Mouse (Mus musculus) kidney, adult 2 months (tissue): ENCODE data around the gene Plcg1. TPM values are rescaled to one million over a fixed set of nuclear protein-coding genes. Genes with fewer than 3 reads are reported as not detected.

Experiments used
- DNase-seq: peaks from one replicate; pipeline ENCODE4 v3.0.0; 2021
- H3K27ac ChIP-seq: fragments of 200-500 bp; 2 replicates; pipeline ENCODE4 v1.5.1; 2012; ENCODE audit warnings: low read depth, low read length, control low read depth, inconsistent platforms; ENCODE audit not compliant: insufficient read depth
- H3K27me3 ChIP-seq: fragments of 200-500 bp; replicated peaks from 2 replicates; pipeline ENCODE4 v1.6.1; 2012; ENCODE audit warnings: mild to moderate bottlenecking, moderate library complexity, low read length, inconsistent platforms; ENCODE audit not compliant: control insufficient read depth, insufficient read depth
- H3K36me3 ChIP-seq: fragments of 200-500 bp; 2 replicates; pipeline ENCODE4 v1.6.1; 2012; ENCODE audit warnings: mild to moderate bottlenecking, moderate library complexity, low read length, inconsistent platforms; ENCODE audit not compliant: control insufficient read depth, insufficient read depth
- H3K4me1 ChIP-seq: fragments of 200-500 bp; 2 replicates; pipeline ENCODE4 v1.6.1; 2011; ENCODE audit warnings: low read length; ENCODE audit not compliant: control insufficient read depth, insufficient read depth
- H3K4me3 ChIP-seq: fragments of 200-500 bp; 2 replicates; pipeline ENCODE4 v1.5.1; 2011; ENCODE audit warnings: mild to moderate bottlenecking, low read depth, low read length, control low read depth; ENCODE audit not compliant: insufficient read depth
- CTCF ChIP-seq: fragments of 200-500 bp; conservative IDR thresholded peaks from 2 replicates; pipeline ENCODE4 v1.5.1; 2011; ENCODE audit warnings: low read depth, mild to moderate bottlenecking, control low read depth, low read length, moderate library complexity, mixed read lengths; ENCODE audit not compliant: insufficient read depth, insufficient read length
- POLR2A ChIP-seq: fragments of 200-500 bp; IDR thresholded peaks from one replicate; pipeline ENCODE4 v1.6.1; 2011; ENCODE audit warnings: low read depth, low read length, control low read depth
- WGBS: fragments of 180-500 bp; shearing (Covaris S2); methylation state at CpG from one replicate; pipeline ENCODE4 v1.1.7; 2018; 5-methylcytosine and 5-hydroxymethylcytosine counted together
- polyA plus RNA-seq: library from polyadenylated mRNA; depleted of rRNA; stranded (reverse); fragments of >200 nt; gene quantifications from 2 replicates; pipeline ENCODE4 v1.2.3, GENCODE M21; 2012

Plcg1 gene
- polyA plus RNA-seq, 1 experiment = 33.1 TPM

DNA sequence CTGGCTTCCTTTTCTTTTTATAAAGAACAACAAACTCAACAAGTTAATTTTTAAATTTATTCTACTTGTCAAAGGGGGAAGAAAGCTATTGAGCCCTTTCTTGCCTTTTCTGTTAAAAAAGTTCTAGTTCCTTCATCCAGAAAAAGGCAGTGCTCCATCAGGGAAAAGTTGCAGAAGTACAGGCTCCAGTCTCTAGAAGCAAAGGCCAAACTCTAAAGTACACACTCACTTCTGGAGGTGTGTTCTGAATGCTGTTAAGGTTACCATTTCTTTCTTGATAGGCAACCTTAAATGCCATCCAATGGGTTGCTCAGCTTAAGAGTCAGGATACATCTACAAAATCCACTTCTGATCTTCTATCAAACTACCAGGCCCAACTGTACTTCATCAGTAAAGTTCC is 58.6 kb downstream of the Plcg1 start:
- TF ChIP-seq CTCF (no peak), POLR2A (no peak)
- H3K4me1 ChIP-seq = peaks cover 27% of the 10 kb centered on the region
- H3K27me3 ChIP-seq = no peaks in the 10 kb centered on the region
- H3K27ac ChIP-seq = peak overlapping the region; percentile 65
- H3K4me3 ChIP-seq = no peak overlapping the region
- no peaks in the 10 kb centered on the region for H3K36me3 ChIP-seq
- peak; percentile 78 for DNase-seq

DNA sequence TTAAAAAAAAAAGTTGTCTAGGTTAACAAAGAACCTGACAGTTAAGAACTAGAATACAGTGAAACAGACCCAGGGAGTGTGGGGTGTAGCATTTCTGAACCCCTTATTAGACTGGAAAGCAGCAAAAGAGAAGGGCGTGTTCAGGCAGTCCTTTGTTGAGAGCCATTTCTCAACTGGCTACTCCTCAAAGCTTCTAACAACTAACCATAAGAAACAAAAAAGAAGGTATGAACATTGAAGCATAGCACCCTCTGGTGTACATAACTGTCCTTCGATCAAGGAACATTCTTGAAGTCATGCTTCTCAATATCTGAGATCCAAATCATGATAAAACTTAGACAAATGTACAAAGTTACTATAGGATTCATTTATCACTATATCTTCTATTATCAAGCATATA is 62.0 kb downstream of the Plcg1 start:
- Histone ChIP-seq H3K4me3 (no peak overlapping the region), H3K36me3 (no peaks in the 10 kb centered on the region), H3K4me1 (peaks cover 32% of the 10 kb centered on the region), H3K27me3 (no peaks in the 10 kb centered on the region), H3K27ac (peak overlapping the region; percentile 63; the same call in 1 of the 2 replicates)
- peak; percentile 47 for DNase-seq
- TF ChIP-seq CTCF = no peak
- TF ChIP-seq POLR2A = no peak
- 47% methylated on average over 2 of the region's 2 CpGs for WGBS

DNA sequence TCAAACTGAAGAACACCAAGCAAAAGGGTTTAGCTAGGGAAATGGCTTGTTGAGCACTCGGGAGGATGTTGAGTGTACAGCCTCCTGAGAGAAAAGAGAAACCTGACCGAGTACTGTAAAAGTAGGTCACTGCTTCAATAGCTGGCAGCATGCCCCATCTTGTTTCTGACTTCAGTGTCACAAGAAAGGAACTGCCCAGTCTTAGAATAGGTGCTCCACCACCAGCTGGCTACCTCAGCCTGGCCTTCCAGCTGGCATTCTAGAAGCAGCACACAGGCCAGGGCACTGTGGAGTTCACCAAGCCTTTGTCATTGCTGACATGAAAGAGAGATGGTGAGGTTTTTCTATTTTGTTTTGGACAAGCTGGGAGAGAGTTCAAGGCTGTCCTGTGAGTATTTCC is 65.9 kb downstream of the Plcg1 start:
- Histone ChIP-seq H3K27ac (peak overlapping the region; percentile 10), H3K27me3 (no peaks in the 10 kb centered on the region), H3K4me3 (no peak overlapping the region), H3K4me1 (peaks cover 25% of the 10 kb centered on the region), H3K36me3 (no peaks in the 10 kb centered on the region; the same call in 1 of the 2 replicates)
- TF ChIP-seq CTCF (no peak), POLR2A (no peak)
- peak; percentile 94 for DNase-seq
- 0% methylated on average over 2 of the region's 2 CpGs for WGBS

DNA sequence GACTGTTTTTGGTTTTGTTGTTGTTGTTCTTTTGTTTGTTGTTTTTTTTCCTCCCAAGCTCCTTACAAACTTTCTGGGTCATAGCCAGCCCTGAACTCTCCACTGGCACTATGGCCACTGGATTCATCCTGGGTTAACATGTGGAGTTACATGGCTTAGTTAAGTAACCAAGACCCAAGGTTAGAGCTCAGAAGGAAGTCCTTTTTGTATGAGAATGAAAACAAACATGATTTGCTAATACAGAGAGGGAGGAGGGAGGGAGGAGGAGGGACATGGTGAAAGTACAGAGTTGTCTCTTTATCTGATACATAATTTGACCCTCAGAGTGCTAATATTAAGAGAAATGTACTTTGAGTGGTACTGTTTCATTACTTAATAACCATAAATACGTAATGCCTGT is 67.1 kb downstream of the Plcg1 start:
- peak; percentile 56 for DNase-seq
- no peak for TF ChIP-seq CTCF
- TF ChIP-seq POLR2A = no peak
- Histone ChIP-seq H3K27ac (peak overlapping the region; percentile 95), H3K36me3 (no peaks in the 10 kb centered on the region; the same call in 1 of the 2 replicates), H3K27me3 (no peaks in the 10 kb centered on the region), H3K4me1 (peaks cover 25% of the 10 kb centered on the region), H3K4me3 (no peak overlapping the region)
- WGBS = 41% methylated on average over 1 of the region's 1 CpGs

DNA sequence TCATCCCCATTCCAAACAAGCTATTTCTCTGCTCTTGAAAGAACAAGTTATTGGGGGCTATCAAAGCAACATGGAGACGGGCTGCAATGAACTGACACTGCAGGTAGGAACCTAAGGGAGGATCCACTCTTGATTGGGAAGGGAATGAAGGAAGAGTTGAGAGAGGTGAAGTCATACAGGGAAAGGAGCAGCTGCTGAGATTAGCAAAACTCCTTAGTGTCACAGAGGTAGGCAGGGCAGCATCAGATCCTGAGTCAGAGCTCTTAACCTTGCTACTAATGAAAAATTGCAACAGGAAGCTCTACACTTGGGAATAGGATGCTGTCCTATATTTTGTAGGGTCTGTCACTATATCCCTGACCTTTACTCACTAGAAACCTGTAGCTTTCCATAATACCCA is 69.9 kb downstream of the Plcg1 start:
- 100% methylated on average over 1 of the region's 1 CpGs for WGBS
- DNase-seq = no peak
- H3K4me1 ChIP-seq = peaks cover 39% of the 10 kb centered on the region
- no peaks in the 10 kb centered on the region; the same call in 1 of the 2 replicates for H3K36me3 ChIP-seq
- H3K4me3 ChIP-seq = no peak overlapping the region
- H3K27ac ChIP-seq = 0 out of 2 replicates have a peak overlapping the region, but pooled peaks have one; percentile 39
- H3K27me3 ChIP-seq = no peaks in the 10 kb centered on the region
- no peak for TF ChIP-seq POLR2A
- no peak for TF ChIP-seq CTCF

DNA sequence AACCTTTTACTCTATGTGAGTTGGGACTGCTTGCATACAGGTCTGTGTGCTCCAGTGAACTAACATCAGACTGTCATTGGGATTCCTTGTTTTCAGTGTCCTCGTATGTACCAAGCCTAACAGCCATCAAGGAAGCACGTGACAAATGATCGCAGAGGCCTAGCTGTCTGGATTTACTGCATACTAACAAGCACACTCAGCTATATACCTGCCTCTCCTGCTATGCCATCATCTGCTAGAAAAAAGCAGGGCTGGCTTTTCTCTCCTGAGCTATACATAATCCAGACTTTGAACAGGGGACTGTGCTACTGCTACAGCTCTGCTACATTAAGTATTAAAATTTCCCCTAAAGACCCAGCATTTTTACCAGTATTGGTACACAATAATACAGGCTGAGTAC is 71.2 kb downstream of the Plcg1 start:
- no peak overlapping the region for H3K4me3 ChIP-seq
- H3K27ac ChIP-seq = 0 out of 2 replicates have a peak overlapping the region, but pooled peaks have one; percentile 0
- no peaks in the 10 kb centered on the region; the same call in 1 of the 2 replicates for H3K36me3 ChIP-seq
- no peak for DNase-seq
- WGBS = 79% methylated on average over 3 of the region's 3 CpGs
- H3K27me3 ChIP-seq = no peaks in the 10 kb centered on the region
- TF ChIP-seq POLR2A (no peak), CTCF (no peak)
- H3K4me1 ChIP-seq = peaks cover 49% of the 10 kb centered on the region

DNA sequence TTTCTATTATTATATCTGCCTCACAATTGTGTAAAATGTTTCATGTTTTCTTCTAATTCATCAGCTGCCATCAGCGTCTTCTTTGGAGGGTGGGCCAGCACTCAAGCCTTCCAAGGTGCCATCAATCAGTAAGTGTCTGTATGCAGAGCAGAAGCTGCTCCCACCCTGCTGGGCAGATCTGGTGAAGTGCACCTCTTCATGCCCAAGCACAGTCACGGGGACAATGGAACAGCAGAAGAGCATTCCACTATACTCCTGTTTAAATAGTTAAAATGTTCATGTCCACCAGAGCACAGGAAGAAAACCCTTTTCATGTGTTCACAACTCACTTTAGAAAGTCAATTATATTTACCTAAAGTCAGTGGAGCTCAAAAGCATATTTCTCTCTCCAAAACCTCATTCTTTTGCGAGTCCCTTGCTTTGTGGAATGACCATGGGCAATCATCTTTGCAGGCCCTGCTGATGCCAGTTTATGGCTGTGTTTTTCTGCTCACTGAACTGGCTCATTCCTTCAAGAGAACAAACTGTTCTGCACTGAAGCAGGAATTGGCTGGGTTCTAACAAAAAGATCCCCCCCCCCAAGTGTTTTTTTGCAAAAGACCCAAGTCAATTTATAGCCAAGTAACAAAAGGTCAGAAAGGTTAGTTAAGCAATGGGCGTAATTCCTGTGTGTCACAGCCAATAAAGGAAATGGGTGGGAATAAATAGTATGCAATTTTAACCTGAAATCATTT is 73.9 kb downstream of the Plcg1 start:
- WGBS = 14% methylated on average over 4 of the region's 4 CpGs

More for the DNA sequence above, 73.9 kb downstream of the Plcg1 start:
- Histone ChIP-seq H3K4me1 (peaks cover 48% of the 10 kb centered on the region), H3K27ac (peak overlapping the region; percentile 90), H3K36me3 (no peaks in the 10 kb centered on the region; the same call in 1 of the 2 replicates), H3K4me3 (no peak overlapping the region), H3K27me3 (no peaks in the 10 kb centered on the region)
- no peak for TF ChIP-seq CTCF
- TF ChIP-seq POLR2A = no peak
- DNase-seq = peak; percentile 93
